Mouse (Mus musculus) brain, embryonic 14.5 days (tissue): ENCODE results near the gene Mrpl48.

ENCODE experiments used
- CTCF ChIP-seq: fragments of 200-500 bp; IDR thresholded peaks from 2 replicates; pipeline ENCODE4 v1.5.1; 2012; ENCODE audit warnings: inconsistent platforms, mild to moderate bottlenecking, moderate library complexity, borderline replicate concordance; ENCODE audit not compliant: insufficient read depth, insufficient read length; ENCODE audit errors: extremely low read depth
- POLR2A ChIP-seq: fragments of 200-500 bp; IDR thresholded peaks from 2 replicates; pipeline ENCODE4 v1.6.1; 2012; ENCODE audit warnings: mild to moderate bottlenecking, inconsistent platforms, borderline replicate concordance; ENCODE audit not compliant: poor library complexity, insufficient read depth, insufficient read length, severe bottlenecking; ENCODE audit errors: extremely low read depth

- TF ChIP-seq POLR2A (no peak), CTCF (no peak)
Observed at GRCm38 (mm10) chr7:100616121-100616857, 8.2 kb upstream of the Mrpl48 start.
